Comparison of ENCODE assay signal across 8 mouse cellular contexts in the genomic region with DNA sequence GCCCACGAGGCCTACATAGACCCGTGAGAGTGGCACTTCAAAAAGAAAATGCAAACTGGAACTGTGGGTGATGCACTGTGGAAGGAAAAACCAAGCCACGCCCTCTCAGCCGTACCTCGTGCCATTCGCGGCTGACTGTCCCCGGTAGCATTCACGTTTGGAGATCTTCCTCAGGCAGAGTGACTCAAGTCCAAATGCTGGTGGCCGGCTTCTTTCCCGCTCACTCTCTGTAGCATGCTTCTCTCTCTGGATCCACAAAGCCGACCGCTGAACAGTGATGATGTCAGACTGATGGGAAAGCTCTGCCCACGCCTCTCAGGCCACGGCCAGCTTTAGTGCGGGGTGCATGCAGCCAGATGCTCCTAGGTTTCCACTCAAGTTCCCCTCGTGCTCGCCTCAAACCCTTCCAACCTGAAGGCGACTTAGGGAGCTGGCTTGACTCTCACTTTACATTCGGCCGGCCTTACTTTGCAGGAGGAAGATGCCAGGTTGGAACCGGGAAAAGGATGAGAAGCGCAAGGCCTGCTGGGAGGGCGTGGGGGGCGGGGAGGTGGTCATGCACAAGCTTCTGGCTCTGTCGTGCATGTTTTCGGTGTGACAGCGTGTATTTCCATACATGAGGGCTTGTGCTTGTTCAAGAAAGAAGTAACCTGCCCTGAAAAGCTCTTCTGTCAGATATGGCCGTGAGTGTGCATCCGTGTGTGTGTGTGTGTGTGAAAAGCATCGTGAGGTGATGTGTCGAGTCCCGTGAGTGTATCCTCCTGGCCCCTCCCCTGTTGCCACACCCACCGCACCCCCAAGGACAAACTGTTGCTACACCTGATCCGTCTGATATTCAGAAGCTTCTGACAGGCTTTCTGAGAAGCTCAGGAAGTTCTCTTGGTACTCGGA. TPM values are rescaled to one million over a fixed set of nuclear protein-coding genes. Genes with fewer than 3 reads are reported as not detected.
A peak's percentile ranks its signal among the peaks of the same experiment; 100 is the strongest.
DNase-seq lines count a peak whose midpoint lies in the region; ATAC-seq and TF ChIP-seq lines count a peak whose summit lies in the region.

No protein-coding gene starts in this region.

- WGBS in embryonic facial prominence, embryonic 12.5 days = 33% methylated on average over 36 of the region's 36 CpGs
- WGBS in hindbrain, embryonic 15.5 days = 37% methylated on average over 36 of the region's 36 CpGs
- WGBS in liver, postnatal 0 days (ENCODE audit: insufficient replicate concordance) = 32% methylated on average over 36 of the region's 36 CpGs

- no peak for DNase-seq in frontal cortex, postnatal 10 days (ENCODE audit: low spot score in 2 of 2)
- no peak for DNase-seq in liver, postnatal 0 days
- DNase-seq in right cerebral cortex, postnatal 25 days = peak; percentile 31
- no peak for DNase-seq in ovary, adult 18-20 months (ENCODE audit: low spot score)

- H3K4me2 ChIP-seq in embryonic facial prominence, embryonic 12.5 days (replicated peaks) = peak overlapping the region; percentile 53
- peak overlapping the region; percentile 49 for H3K4me2 ChIP-seq in hindbrain, embryonic 15.5 days
- H3K4me2 ChIP-seq in liver, postnatal 0 days (ENCODE audit: low read depth, low read length) = peak overlapping the region; percentile 63

- no peaks in the 10 kb centered on the region for H3K9me3 ChIP-seq in E14TG2a.4 (ENCODE audit: low read length)
- no peaks in the 10 kb centered on the region for H3K9me3 ChIP-seq in embryonic facial prominence, embryonic 12.5 days
- no peaks in the 10 kb centered on the region for H3K9me3 ChIP-seq in hindbrain, embryonic 15.5 days
- H3K9me3 ChIP-seq in liver, postnatal 0 days (ENCODE audit: low read length) = no peaks in the 10 kb centered on the region; the same call in 1 of the 2 replicates

- H3K36me3 ChIP-seq in E14TG2a.4 (ENCODE audit: insufficient read depth, low read length) = peaks cover 19% of the 10 kb centered on the region
- no peaks in the 10 kb centered on the region for H3K36me3 ChIP-seq in embryonic facial prominence, embryonic 12.5 days
- no peaks in the 10 kb centered on the region for H3K36me3 ChIP-seq in hindbrain, embryonic 15.5 days
- H3K36me3 ChIP-seq in liver, postnatal 0 days (replicated peaks; ENCODE audit: insufficient read depth, low read length) = no peaks in the 10 kb centered on the region; the same call in 1 of the 2 replicates

- peaks cover 15% of the 10 kb centered on the region for H3K27me3 ChIP-seq in E14TG2a.4 (ENCODE audit: insufficient read depth, low read length)
- H3K27me3 ChIP-seq in embryonic facial prominence, embryonic 12.5 days = no peaks in the 10 kb centered on the region
- H3K27me3 ChIP-seq in hindbrain, embryonic 15.5 days = no peaks in the 10 kb centered on the region
- no peaks in the 10 kb centered on the region for H3K27me3 ChIP-seq in liver, postnatal 0 days (ENCODE audit: insufficient read depth, low read length)

- peak overlapping the region; percentile 73 for H3K4me3 ChIP-seq in E14TG2a.4 (replicated peaks; ENCODE audit: low read length)
- peak overlapping the region; percentile 34 for H3K4me3 ChIP-seq in embryonic facial prominence, embryonic 12.5 days
- peak overlapping the region; percentile 22 for H3K4me3 ChIP-seq in hindbrain, embryonic 15.5 days
- H3K4me3 ChIP-seq in liver, postnatal 0 days (ENCODE audit: low read depth, low read length) = peak overlapping the region; percentile 23

- no peak overlapping the region for H3K27ac ChIP-seq in embryonic facial prominence, embryonic 12.5 days
- peak overlapping the region; percentile 32; the same call in 1 of the 2 replicates for H3K27ac ChIP-seq in hindbrain, embryonic 15.5 days (replicated peaks)
- H3K27ac ChIP-seq in liver, postnatal 0 days (ENCODE audit: low read depth) = no peak overlapping the region

- H3K9ac ChIP-seq in embryonic facial prominence, embryonic 12.5 days = peak overlapping the region; percentile 20
- H3K9ac ChIP-seq in hindbrain, embryonic 15.5 days = peak overlapping the region; percentile 24
- no peak overlapping the region for H3K9ac ChIP-seq in liver, postnatal 0 days (replicated peaks)

- TF ChIP-seq CTCF in E14TG2a.4 (conservative IDR thresholded peaks at IDR 0.05; ENCODE audit: low read length) = no peak
- TF ChIP-seq CTCF in liver, postnatal 0 days (IDR thresholded peaks at IDR 0.05; ENCODE audit: low read depth) = no peak

- peaks cover 21% of the 10 kb centered on the region for H3K4me1 ChIP-seq in E14TG2a.4 (replicated peaks; ENCODE audit: low read depth, low read length)
- peaks cover 16% of the 10 kb centered on the region; the same call in 1 of the 2 replicates for H3K4me1 ChIP-seq in embryonic facial prominence, embryonic 12.5 days
- H3K4me1 ChIP-seq in hindbrain, embryonic 15.5 days (replicated peaks) = peaks cover 22% of the 10 kb centered on the region
- 0 out of 2 replicates have a peak, but pooled peaks cover 5% of the 10 kb centered on the region for H3K4me1 ChIP-seq in liver, postnatal 0 days (ENCODE audit: insufficient read depth)

- ATAC-seq in frontal cortex, adult (ENCODE audit: low TSS enrichment) = peak; percentile 44
- no peak for ATAC-seq in embryonic facial prominence, embryonic 12.5 days (ENCODE audit: insufficient number of reproducible peaks, insufficient read depth, low FRiP score, low TSS enrichment)
- 0 out of 2 replicates have a peak, but pooled peaks have one; percentile 23 for ATAC-seq in hindbrain, embryonic 15.5 days (ENCODE audit: low FRiP score, low read depth)
- ATAC-seq in liver, postnatal 0 days = no peak

- TF ChIP-seq EP300 in liver, postnatal 0 days (IDR thresholded peaks at IDR 0.05; ENCODE audit: low read depth) = no peak

RNA-seq across cellular contexts. Expression of gene Enoph1, which starts 39.5 kb away (rescaled TPM):
- 47.2 and 47.9 TPM in 2 replicates for polyA plus RNA-seq in embryonic facial prominence, embryonic 12.5 days (2016; fragmentation: Nextera tagmentation; extraction: Ambion mirVana)
- 50.6 and 55.5 TPM in 2 replicates for polyA plus RNA-seq in hindbrain, embryonic 15.5 days (2015; fragmentation: Nextera tagmentation; extraction: Ambion mirVana)
- 9.2 and 10.6 TPM in 2 replicates for polyA plus RNA-seq in liver, postnatal 0 days (2015; fragmentation: Nextera tagmentation; extraction: Ambion mirVana)

RNA-seq across cellular contexts. Expression of gene Hnrnpdl, which starts 39.8 kb away (rescaled TPM):
- 248 and 261 TPM in 2 replicates for polyA plus RNA-seq in embryonic facial prominence, embryonic 12.5 days (2016; fragmentation: Nextera tagmentation; extraction: Ambion mirVana)
- polyA plus RNA-seq in hindbrain, embryonic 15.5 days (2015; fragmentation: Nextera tagmentation; extraction: Ambion mirVana) = 186 and 197 TPM in 2 replicates
- 32.6 and 33.3 TPM in 2 replicates for polyA plus RNA-seq in liver, postnatal 0 days (2015; fragmentation: Nextera tagmentation; extraction: Ambion mirVana)

Comparison
In these comparisons a context has a peak if more than half of its experiments do, and no peak if none do; other contexts are left out.
1. ATAC-seq: peak in frontal cortex, adult (single experiment) and hindbrain, embryonic 15.5 days (single experiment); none in embryonic facial prominence, embryonic 12.5 days (single experiment) and liver, postnatal 0 days (single experiment).
2. H3K4me3 ChIP-seq: peak in every context shown above with its lines; median percentile 73 in E14TG2a.4; 34 in embryonic facial prominence, embryonic 12.5 days; 23 in liver, postnatal 0 days; 22 in hindbrain, embryonic 15.5 days.
3. Peak in every context shown above with its lines, with median percentiles within 50 percentile points of each other: H3K4me2 ChIP-seq.